Mouse (Mus musculus) stomach, embryonic 14.5 days (tissue): ENCODE data around the gene Pp2d1. TPM values are rescaled to one million over a fixed set of nuclear protein-coding genes. Genes with fewer than 3 reads are reported as not detected.

Source experiments
- ATAC-seq: fragments of 200-750 bp; cut with Nextera tagmentation; 2 replicates; pipeline ENCODE4 v1.8.0; 2017; ENCODE audit warnings: low read depth, moderate TSS enrichment; ENCODE audit not compliant: insufficient number of reproducible peaks, insufficient read depth, low FRiP score
- H3K27ac ChIP-seq: fragments of 300-500 bp; sonication (generic); 2 replicates; pipeline ENCODE4 v1.5.1; 2014; ENCODE audit warnings: mild to moderate bottlenecking, low read length, moderate library complexity, mixed read lengths
- H3K27me3 ChIP-seq: fragments of 300-500 bp; sonication (generic); 2 replicates; pipeline ENCODE4 v1.6.1; 2014; ENCODE audit warnings: low read length, control low read depth, mixed read lengths; ENCODE audit not compliant: control insufficient read depth, insufficient read depth
- H3K36me3 ChIP-seq: fragments of 300-500 bp; sonication (generic); 2 replicates; pipeline ENCODE4 v1.6.1; 2014; ENCODE audit warnings: mild to moderate bottlenecking, control low read depth, low read length, moderate library complexity, mixed read lengths; ENCODE audit not compliant: control insufficient read depth, insufficient read depth
- H3K4me1 ChIP-seq: fragments of 300-500 bp; sonication (generic); 2 replicates; pipeline ENCODE4 v1.6.1; 2014; ENCODE audit warnings: low read length, control low read depth, mixed read lengths; ENCODE audit not compliant: control insufficient read depth, insufficient read depth
- H3K4me2 ChIP-seq: fragments of 300-500 bp; sonication (generic); replicated peaks from 2 replicates; pipeline ENCODE4 v1.6.1; 2014; ENCODE audit warnings: low read depth, low read length, control low read depth
- H3K4me3 ChIP-seq: fragments of 300-500 bp; sonication (generic); 2 replicates; pipeline ENCODE4 v1.5.1; 2014; ENCODE audit warnings: low read depth, low read length, control low read depth
- H3K9ac ChIP-seq: fragments of 300-500 bp; sonication (generic); replicated peaks from 2 replicates; pipeline ENCODE4 v1.6.1; 2014; ENCODE audit warnings: low read depth, mild to moderate bottlenecking, control low read depth, low read length, moderate library complexity, mixed read lengths
- H3K9me3 ChIP-seq: fragments of 300-500 bp; sonication (generic); 2 replicates; pipeline ENCODE4 v1.6.1; 2016; ENCODE audit warnings: low read depth, low read length, control low read depth; ENCODE audit not compliant: control insufficient read depth
- WGBS: fragments of 180-500 bp; shearing (Covaris S2); extraction: QIAGEN DNeasy Blood & Tissue Kit; methylation state at CpG from one replicate; pipeline ENCODE4 v1.1.7; 2014; 5-methylcytosine and 5-hydroxymethylcytosine counted together
- polyA plus RNA-seq: library from polyadenylated mRNA; unstranded; fragments of >200 nt; fragmentation: Nextera tagmentation; extraction: Ambion mirVana; gene quantifications from 2 replicates; pipeline ENCODE4 v1.2.1, GENCODE M21; 2014

Gene Pp2d1
- polyA plus RNA-seq, 1 experiment from 2014 or later: 0.48 TPM

GRCm38 (mm10) chr17:53568734-53569386 lies 29.6 kb upstream of the Pp2d1 start:
- H3K36me3 ChIP-seq: no peaks in the 10 kb centered on the region
- H3K4me3 ChIP-seq: peak overlapping the region; percentile 79
- no peak overlapping the region; the same call in 1 of the 2 replicates for H3K27ac ChIP-seq
- H3K9ac ChIP-seq: peak overlapping the region; percentile 78; the same call in 1 of the 2 replicates
- H3K27me3 ChIP-seq: no peaks in the 10 kb centered on the region
- H3K9me3 ChIP-seq: no peaks in the 10 kb centered on the region
- 40% methylated on average over 8 of the region's 8 CpGs for WGBS
- peak overlapping the region; percentile 97 for H3K4me2 ChIP-seq
- no peak for ATAC-seq
- peaks cover 17% of the 10 kb centered on the region for H3K4me1 ChIP-seq

- Histone ChIP-seq H3K9me3 (no peaks in the 10 kb centered on the region), H3K4me1 (peaks cover 17% of the 10 kb centered on the region), H3K36me3 (no peaks in the 10 kb centered on the region), H3K27ac (peak overlapping the region; percentile 87; the same call in 1 of the 2 replicates), H3K9ac (peak overlapping the region; percentile 78), H3K4me2 (peak overlapping the region; percentile 97), H3K27me3 (no peaks in the 10 kb centered on the region), H3K4me3 (peak overlapping the region; percentile 79)
- ATAC-seq: peak; percentile 77
- WGBS: 0% methylated on average over 15 of the region's 15 CpGs
These were observed 28.9 kb upstream of the Pp2d1 start for GRCm38 (mm10) chr17:53568118-53568517.

- peak; percentile 66 for ATAC-seq
- Histone ChIP-seq H3K9ac (peak overlapping the region; percentile 78), H3K4me2 (peak overlapping the region; percentile 97), H3K27me3 (no peaks in the 10 kb centered on the region), H3K9me3 (no peaks in the 10 kb centered on the region), H3K27ac (peak overlapping the region; percentile 87), H3K4me3 (peak overlapping the region; percentile 79), H3K36me3 (no peaks in the 10 kb centered on the region), H3K4me1 (peaks cover 17% of the 10 kb centered on the region)
- WGBS: under 1% methylated on average over 63 of the region's 67 CpGs
These were observed 28.3 kb upstream of the Pp2d1 start for GRCm38 (mm10) chr17:53567346-53568101.

GRCm38 (mm10) chr17:53566919-53567345 lies 27.7 kb upstream of the Pp2d1 start:
- H3K27me3 ChIP-seq: no peaks in the 10 kb centered on the region
- peak overlapping the region; percentile 78 for H3K9ac ChIP-seq
- peak overlapping the region; percentile 97 for H3K4me2 ChIP-seq
- no peaks in the 10 kb centered on the region for H3K36me3 ChIP-seq
- H3K9me3 ChIP-seq: no peaks in the 10 kb centered on the region
- WGBS: under 1% methylated on average over 40 of the region's 51 CpGs
- peak overlapping the region; percentile 87 for H3K27ac ChIP-seq
- H3K4me1 ChIP-seq: peaks cover 17% of the 10 kb centered on the region
- peak; percentile 66 for ATAC-seq
- H3K4me3 ChIP-seq: peak overlapping the region; percentile 79

GRCm38 (mm10) chr17:53566161-53566918 lies 27.1 kb upstream of the Pp2d1 start, which contains the start of gene Kat2b:
Kat2b (plus strand) TSS chr17:53566861.
- H3K9me3 ChIP-seq: no peaks in the 10 kb centered on the region
- peak within 1 kb of the TSS; percentile 87 for H3K27ac ChIP-seq
- ATAC-seq: no peak
- peaks cover 17% of the 10 kb centered on the region for H3K4me1 ChIP-seq
- no peaks in the 10 kb centered on the region for H3K27me3 ChIP-seq
- peak within 1 kb of the TSS; percentile 79 for H3K4me3 ChIP-seq
- WGBS: 3% methylated on average over 20 of the region's 20 CpGs
- no peaks in the 10 kb centered on the region for H3K36me3 ChIP-seq
- H3K9ac ChIP-seq: peak within 1 kb of the TSS; percentile 78
- H3K4me2 ChIP-seq: peak within 1 kb of the TSS; percentile 97

GRCm38 (mm10) chr17:53564837-53565236 lies 25.6 kb upstream of the Pp2d1 start:
- Histone ChIP-seq H3K36me3 (no peaks in the 10 kb centered on the region), H3K9me3 (no peaks in the 10 kb centered on the region), H3K9ac (no peak overlapping the region), H3K4me1 (peaks cover 16% of the 10 kb centered on the region), H3K27ac (no peak overlapping the region), H3K4me3 (no peak overlapping the region), H3K27me3 (no peaks in the 10 kb centered on the region), H3K4me2 (no peak overlapping the region)
- no peak for ATAC-seq
- WGBS: 74% methylated on average over 4 of the region's 4 CpGs

GRCm38 (mm10) chr17:53561458-53562029 lies 22.3 kb upstream of the Pp2d1 start:
- no peak overlapping the region for H3K4me3 ChIP-seq
- no peak overlapping the region for H3K9ac ChIP-seq
- H3K4me1 ChIP-seq: peaks cover 2% of the 10 kb centered on the region; the same call in 1 of the 2 replicates
- H3K36me3 ChIP-seq: no peaks in the 10 kb centered on the region
- H3K9me3 ChIP-seq: no peaks in the 10 kb centered on the region
- no peak overlapping the region for H3K27ac ChIP-seq
- ATAC-seq: no peak
- WGBS: 85% methylated on average over 4 of the region's 4 CpGs
- no peak overlapping the region for H3K4me2 ChIP-seq
- H3K27me3 ChIP-seq: no peaks in the 10 kb centered on the region

GRCm38 (mm10) chr17:53559646-53560045 lies 20.4 kb upstream of the Pp2d1 start:
- Histone ChIP-seq H3K27ac (no peak overlapping the region), H3K36me3 (no peaks in the 10 kb centered on the region), H3K9ac (no peak overlapping the region), H3K9me3 (no peaks in the 10 kb centered on the region), H3K4me1 (no peaks in the 10 kb centered on the region), H3K4me2 (no peak overlapping the region), H3K4me3 (no peak overlapping the region), H3K27me3 (no peaks in the 10 kb centered on the region)
- WGBS: 90% methylated on average over 5 of the region's 5 CpGs
- ATAC-seq: no peak
